Mouse (Mus musculus): Measurements from ENCODE around the gene Tgif2.
"Not testable (repeated sequence)": the region's sequence is repeated elsewhere in the genome, so short reads cannot be mapped to it uniquely, and the experiment has no call there.

Gene Tgif2

GRCm38 (mm10) chr2:156874760-156875510 is 35.1 kb downstream of the Tgif2 start:
- DNase-seq (ENCODE audit: low spot score), result no peak

GRCm38 (mm10) chr2:156877726-156878125 is 37.9 kb downstream of the Tgif2 start:
- no peak for DNase-seq (ENCODE audit: low spot score)

- no peak for DNase-seq (ENCODE audit: low spot score)
Observed at GRCm38 (mm10) chr2:156879541-156879940, 39.7 kb downstream of the Tgif2 start.

- DNase-seq (ENCODE audit: low spot score), result no peak
Observed at GRCm38 (mm10) chr2:156882431-156883001, 42.7 kb downstream of the Tgif2 start.

- DNase-seq (ENCODE audit: low spot score), result no peak
Observed at GRCm38 (mm10) chr2:156884396-156885211, 44.8 kb downstream of the Tgif2 start.

- not testable (repeated sequence) for DNase-seq (ENCODE audit: low spot score)
Observed at GRCm38 (mm10) chr2:156885666-156886065, 45.9 kb downstream of the Tgif2 start.

- DNase-seq (ENCODE audit: low spot score), result no peak
Observed at GRCm38 (mm10) chr2:156886084-156886631, 46.4 kb downstream of the Tgif2 start.

GRCm38 (mm10) chr2:156887017-156887416 is 47.2 kb downstream of the Tgif2 start, which contains the start of gene Sla2:
TSS of gene Sla2 (minus strand) at chr2:156887192.
- DNase-seq (ENCODE audit: low spot score), result no peak

- no peak for DNase-seq (ENCODE audit: low spot score)
Observed at GRCm38 (mm10) chr2:156888490-156888889, 48.7 kb downstream of the Tgif2 start.

- DNase-seq (ENCODE audit: low spot score), result no peak
Observed at GRCm38 (mm10) chr2:156892240-156892639, 52.4 kb downstream of the Tgif2 start.

- DNase-seq (ENCODE audit: low spot score), result no peak
Observed at GRCm38 (mm10) chr2:156892821-156893220, 53.0 kb downstream of the Tgif2 start.

GRCm38 (mm10) chr2:156894496-156895265 is 54.9 kb downstream of the Tgif2 start:
- DNase-seq (ENCODE audit: low spot score), result no peak

GRCm38 (mm10) chr2:156896384-156896914 is 56.6 kb downstream of the Tgif2 start:
- DNase-seq (ENCODE audit: low spot score), result no peak

GRCm38 (mm10) chr2:156897034-156897433 is 57.2 kb downstream of the Tgif2 start:
- no peak for DNase-seq (ENCODE audit: low spot score)

GRCm38 (mm10) chr2:156898374-156898773 is 58.6 kb downstream of the Tgif2 start:
- DNase-seq (ENCODE audit: low spot score), result no peak

- DNase-seq (ENCODE audit: low spot score), result no peak
Observed at GRCm38 (mm10) chr2:156899184-156899583, 59.4 kb downstream of the Tgif2 start.

- DNase-seq (ENCODE audit: low spot score), result no peak
Observed at GRCm38 (mm10) chr2:156901344-156901743, 61.5 kb downstream of the Tgif2 start.

GRCm38 (mm10) chr2:156901883-156902282 is 62.1 kb downstream of the Tgif2 start:
- DNase-seq (ENCODE audit: low spot score), result no peak

GRCm38 (mm10) chr2:156902411-156902810 is 62.6 kb downstream of the Tgif2 start:
- DNase-seq (ENCODE audit: low spot score), result not testable (repeated sequence)

- DNase-seq (ENCODE audit: low spot score), result no peak
Observed at GRCm38 (mm10) chr2:156903367-156903766, 63.6 kb downstream of the Tgif2 start.
